Mouse (Mus musculus) testis, postnatal 14 days (tissue): ENCODE results near the gene Henmt1.

ENCODE experiments used
- DNase-seq: peaks from one replicate; pipeline ENCODE4 v3.0.0; 2021; ENCODE audit warnings: low spot score

The Henmt1 gene

GRCm38 (mm10) chr3:108997762-108998161 lies 58.1 kb downstream of the Henmt1 start:
- DNase-seq = no peak

- no peak for DNase-seq
Measured at GRCm38 (mm10) chr3:108999173-108999572, 59.5 kb downstream of the Henmt1 start.

- DNase-seq = no peak
Measured at GRCm38 (mm10) chr3:109005777-109006176, 66.1 kb downstream of the Henmt1 start.

- DNase-seq = no peak
Measured at GRCm38 (mm10) chr3:109008180-109008579, 68.5 kb downstream of the Henmt1 start.
